Mouse (Mus musculus): ENCODE measurements around the gene Gdnf. TPM values are rescaled to one million over a fixed set of nuclear protein-coding genes. Genes with fewer than 3 reads are reported as not detected.

Gdnf gene
- polyA plus RNA-seq (2014; fragmentation: Illumina TruSeq; extraction: RNeasy Lipid Tissue Mini Kit (QIAGEN cat#74804); ENCODE audit: low read depth, low replicate concordance): not detected

DNA sequence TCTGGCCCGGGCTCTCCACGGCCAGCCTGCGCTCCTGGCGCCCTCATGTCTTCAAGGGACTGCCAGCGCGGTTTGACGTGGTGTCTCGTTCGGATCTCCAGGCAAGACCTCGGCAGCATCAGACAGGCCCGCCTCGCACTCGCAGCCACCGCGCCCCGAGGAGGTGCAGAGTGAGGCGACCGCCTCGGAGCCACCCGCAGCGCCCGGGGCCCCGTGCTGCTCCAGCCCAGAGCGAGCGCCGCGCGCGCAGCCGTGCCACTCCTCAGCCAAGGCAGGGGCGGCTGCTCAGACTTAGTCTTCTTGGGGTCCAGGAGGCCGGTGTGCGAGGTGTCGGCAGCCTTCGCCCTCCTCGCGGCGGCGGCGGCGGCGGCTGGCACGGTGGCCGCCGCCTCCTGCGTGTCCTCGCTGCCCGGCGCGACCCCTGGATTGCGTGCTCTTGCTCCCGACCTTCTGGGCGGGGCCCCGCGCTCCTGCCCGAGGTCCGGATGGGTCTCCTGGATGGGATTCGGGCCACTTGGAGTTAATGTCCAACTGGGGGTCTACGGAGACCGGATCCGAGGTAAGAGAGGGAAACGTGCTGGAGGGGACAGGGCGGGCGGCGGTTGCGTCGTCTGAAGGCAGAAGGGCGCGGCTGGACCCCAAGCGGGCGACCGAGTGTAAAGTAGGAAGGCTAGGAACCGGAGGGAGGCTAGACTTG is at the start of gene Gdnf:
Gene Gdnf, plus strand, starts transcription at position 291 of the 697 bp plus-strand sequence.

Measured in kidney, adult 10 weeks (tissue).